Mouse (Mus musculus) hindbrain, embryonic 13.5 days (tissue): ENCODE data around the gene Stat5b. TPM values are rescaled to one million over a fixed set of nuclear protein-coding genes. Genes with fewer than 3 reads are reported as not detected.

Source experiments
- ATAC-seq: fragments of 200-750 bp; cut with Nextera tagmentation; 2 replicates; pipeline ENCODE4 v1.8.0; 2017; ENCODE audit warnings: moderate TSS enrichment; ENCODE audit not compliant: low FRiP score
- H3K27ac ChIP-seq: fragments of 300-500 bp; sonication (generic); 2 replicates; pipeline ENCODE4 v1.5.1; 2015; ENCODE audit warnings: inconsistent platforms, mild to moderate bottlenecking, moderate library complexity
- H3K27me3 ChIP-seq: fragments of 300-500 bp; sonication (generic); 2 replicates; pipeline ENCODE4 v1.6.1; 2015; ENCODE audit warnings: mild to moderate bottlenecking, inconsistent platforms
- H3K36me3 ChIP-seq: fragments of 300-500 bp; sonication (generic); 2 replicates; pipeline ENCODE4 v1.6.1; 2015; ENCODE audit warnings: mild to moderate bottlenecking, inconsistent platforms
- H3K4me1 ChIP-seq: fragments of 300-500 bp; sonication (generic); replicated peaks from 2 replicates; pipeline ENCODE4 v1.6.1; 2015; ENCODE audit warnings: inconsistent platforms
- H3K4me2 ChIP-seq: fragments of 300-500 bp; sonication (generic); 2 replicates; pipeline ENCODE4 v1.6.1; 2015; ENCODE audit warnings: inconsistent platforms, mild to moderate bottlenecking, moderate library complexity
- H3K4me3 ChIP-seq: fragments of 300-500 bp; sonication (generic); 2 replicates; pipeline ENCODE4 v1.5.1; 2015; ENCODE audit warnings: mild to moderate bottlenecking, inconsistent platforms
- H3K9ac ChIP-seq: fragments of 300-500 bp; sonication (generic); 2 replicates; pipeline ENCODE4 v1.6.1; 2015; ENCODE audit warnings: mild to moderate bottlenecking, inconsistent platforms
- H3K9me3 ChIP-seq: fragments of 300-500 bp; sonication (generic); 2 replicates; pipeline ENCODE4 v1.6.1; 2016; ENCODE audit warnings: inconsistent platforms
- WGBS: fragments of 180-500 bp; shearing (Covaris S2); methylation state at CpG from one replicate; pipeline ENCODE4 v1.1.7; 2015; 5-methylcytosine and 5-hydroxymethylcytosine counted together
- polyA plus RNA-seq: library from polyadenylated mRNA; unstranded; fragments of >200 nt; fragmentation: Nextera tagmentation; extraction: Ambion mirVana; gene quantifications from 2 replicates; pipeline ENCODE4 v1.2.1, GENCODE M21; 2015

Gene Stat5b
- polyA plus RNA-seq, 1 experiment from 2014 or later, result 14.1 TPM

DNA sequence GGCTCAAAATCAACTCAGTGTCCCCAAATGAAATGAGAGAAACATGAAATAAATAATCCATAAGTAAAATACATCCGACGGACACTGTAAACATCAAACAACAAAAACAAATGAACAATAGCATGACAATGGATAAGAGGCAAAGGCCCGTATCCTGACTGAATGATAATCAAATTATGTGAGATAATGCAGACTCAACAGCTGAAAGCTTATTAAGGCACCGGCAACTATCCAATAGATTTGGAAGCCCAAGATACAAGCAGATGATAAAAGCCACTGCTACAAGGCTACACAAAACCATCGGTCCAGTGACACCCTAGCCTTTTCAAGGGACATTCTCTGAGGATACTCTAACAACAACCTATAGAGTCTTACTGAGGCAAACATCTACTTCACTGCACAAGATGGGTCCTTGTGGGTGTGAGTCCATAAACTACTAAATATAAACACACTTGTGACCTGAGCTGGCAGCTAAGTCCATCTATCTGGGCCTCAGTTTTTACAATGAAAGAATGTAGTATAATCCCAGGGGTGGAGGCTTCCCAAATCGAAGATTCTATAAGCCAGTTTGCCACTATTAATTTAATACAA is 1.6 kb downstream of the Stat5b start:
- H3K4me2 ChIP-seq, result peak overlapping the region; percentile 84
- no peaks in the 10 kb centered on the region for H3K9me3 ChIP-seq
- H3K4me1 ChIP-seq, result peaks cover 27% of the 10 kb centered on the region
- H3K27me3 ChIP-seq, result peaks cover 12% of the 10 kb centered on the region
- H3K9ac ChIP-seq, result peak overlapping the region; percentile 85
- ATAC-seq, result no peak
- H3K27ac ChIP-seq, result no peak overlapping the region
- peak overlapping the region; percentile 70 for H3K4me3 ChIP-seq
- no peaks in the 10 kb centered on the region for H3K36me3 ChIP-seq
- 69% methylated on average over 6 of the region's 6 CpGs for WGBS

GRCm38 (mm10) chr11:100848080-100848479 is 2.4 kb downstream of the Stat5b start:
- Histone ChIP-seq H3K4me1 (peaks cover 27% of the 10 kb centered on the region), H3K27ac (no peak overlapping the region), H3K4me2 (peak overlapping the region; percentile 84; the same call in 1 of the 2 replicates), H3K27me3 (peaks cover 7% of the 10 kb centered on the region), H3K9me3 (no peaks in the 10 kb centered on the region), H3K9ac (no peak overlapping the region; the same call in 1 of the 2 replicates), H3K4me3 (no peak overlapping the region), H3K36me3 (no peaks in the 10 kb centered on the region)
- 79% methylated on average over 4 of the region's 4 CpGs for WGBS
- no peak for ATAC-seq

GRCm38 (mm10) chr11:100847572-100847971 is 3.0 kb downstream of the Stat5b start:
- no peaks in the 10 kb centered on the region for H3K36me3 ChIP-seq
- H3K4me3 ChIP-seq, result no peak overlapping the region
- H3K27me3 ChIP-seq, result peaks cover 2% of the 10 kb centered on the region
- no peak overlapping the region for H3K27ac ChIP-seq
- 0 out of 2 replicates have a peak overlapping the region, but pooled peaks have one; percentile 84 for H3K4me2 ChIP-seq
- H3K9me3 ChIP-seq, result no peaks in the 10 kb centered on the region
- peaks cover 27% of the 10 kb centered on the region for H3K4me1 ChIP-seq
- no peak overlapping the region for H3K9ac ChIP-seq
- ATAC-seq, result no peak
- 91% methylated on average over 4 of the region's 4 CpGs for WGBS

DNA sequence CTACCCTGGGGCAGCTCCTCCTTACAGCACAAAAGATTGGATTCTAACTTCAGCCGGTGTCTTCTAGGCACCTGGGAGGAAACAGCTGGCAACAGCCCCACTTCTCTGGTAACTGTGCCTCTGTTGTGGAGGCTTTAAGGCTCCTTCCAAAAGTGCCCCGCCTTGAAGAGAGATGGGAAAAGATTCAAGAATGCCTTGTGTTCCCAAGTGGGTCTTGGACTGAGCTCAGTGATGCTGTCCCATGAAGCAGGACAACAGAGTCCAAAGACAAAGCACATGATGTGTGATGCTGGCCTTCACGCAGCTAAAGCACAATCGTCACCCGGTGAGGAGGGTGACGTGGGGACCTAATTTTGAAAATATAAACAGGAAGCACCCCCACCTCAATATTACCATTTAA is 4.7 kb downstream of the Stat5b start:
- no peak overlapping the region for H3K27ac ChIP-seq
- H3K4me3 ChIP-seq, result no peak overlapping the region
- WGBS, result 91% methylated on average over 6 of the region's 6 CpGs
- H3K9me3 ChIP-seq, result no peaks in the 10 kb centered on the region
- H3K27me3 ChIP-seq, result no peaks in the 10 kb centered on the region
- H3K36me3 ChIP-seq, result no peaks in the 10 kb centered on the region
- H3K4me1 ChIP-seq, result peaks cover 23% of the 10 kb centered on the region
- no peak overlapping the region for H3K4me2 ChIP-seq
- no peak for ATAC-seq
- H3K9ac ChIP-seq, result no peak overlapping the region

DNA sequence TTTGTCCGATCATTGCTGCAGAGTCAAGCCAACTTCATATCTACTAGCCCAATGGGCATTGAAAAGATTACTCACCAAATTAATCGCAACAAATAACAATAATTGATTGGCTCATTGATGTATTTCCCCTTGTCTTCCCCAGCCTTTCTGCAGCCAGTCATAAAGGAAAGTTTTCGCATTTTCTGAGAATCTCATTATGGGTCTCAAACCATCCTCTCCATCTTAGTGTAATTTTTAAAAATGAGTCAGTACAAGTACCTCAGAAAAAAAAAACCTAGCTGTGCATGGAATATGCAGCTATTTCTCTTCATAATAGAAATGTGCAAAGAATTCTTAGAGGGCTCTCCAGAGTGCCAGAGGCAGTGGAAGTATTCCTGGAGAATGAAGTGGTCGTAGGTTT is 6.4 kb downstream of the Stat5b start:
- no peaks in the 10 kb centered on the region for H3K27me3 ChIP-seq
- H3K4me3 ChIP-seq, result no peak overlapping the region
- no peaks in the 10 kb centered on the region for H3K9me3 ChIP-seq
- 91% methylated on average over 4 of the region's 4 CpGs for WGBS
- H3K4me2 ChIP-seq, result no peak overlapping the region
- no peak for ATAC-seq
- H3K27ac ChIP-seq, result no peak overlapping the region
- no peak overlapping the region for H3K9ac ChIP-seq
- no peaks in the 10 kb centered on the region for H3K36me3 ChIP-seq
- H3K4me1 ChIP-seq, result peaks cover 16% of the 10 kb centered on the region

GRCm38 (mm10) chr11:100843070-100843669 is 7.4 kb downstream of the Stat5b start:
- Histone ChIP-seq H3K9me3 (no peaks in the 10 kb centered on the region), H3K4me3 (no peak overlapping the region), H3K27me3 (no peaks in the 10 kb centered on the region), H3K4me1 (peaks cover 8% of the 10 kb centered on the region; the same call in 1 of the 2 replicates), H3K27ac (no peak overlapping the region), H3K9ac (no peak overlapping the region), H3K4me2 (no peak overlapping the region), H3K36me3 (no peaks in the 10 kb centered on the region)
- ATAC-seq, result no peak
- 95% methylated on average over 8 of the region's 8 CpGs for WGBS

DNA sequence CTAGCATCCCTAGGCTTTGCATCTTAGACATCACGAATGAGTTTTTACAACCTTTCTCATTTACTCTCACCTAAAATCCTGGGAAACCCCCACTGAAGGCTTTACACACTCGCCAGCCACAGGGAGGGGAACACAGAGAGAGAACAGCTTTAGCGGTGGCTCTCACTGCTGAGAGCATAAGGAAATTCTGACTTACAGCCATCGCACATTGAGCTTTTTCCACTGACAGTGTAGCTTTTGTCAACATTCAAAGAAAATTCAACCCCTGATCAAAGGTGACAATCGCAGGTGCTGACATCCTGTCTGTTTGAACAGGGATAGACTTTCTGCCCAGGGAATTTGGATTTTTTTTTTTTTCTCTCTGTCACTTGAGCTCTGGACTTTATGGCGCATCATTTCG is 8.5 kb downstream of the Stat5b start:
- peaks cover 5% of the 10 kb centered on the region; the same call in 1 of the 2 replicates for H3K4me1 ChIP-seq
- no peak overlapping the region for H3K27ac ChIP-seq
- no peak for ATAC-seq
- H3K27me3 ChIP-seq, result no peaks in the 10 kb centered on the region
- H3K36me3 ChIP-seq, result no peaks in the 10 kb centered on the region
- no peak overlapping the region for H3K9ac ChIP-seq
- WGBS, result 84% methylated on average over 7 of the region's 7 CpGs
- no peak overlapping the region for H3K4me3 ChIP-seq
- H3K4me2 ChIP-seq, result no peak overlapping the region
- no peaks in the 10 kb centered on the region for H3K9me3 ChIP-seq

DNA sequence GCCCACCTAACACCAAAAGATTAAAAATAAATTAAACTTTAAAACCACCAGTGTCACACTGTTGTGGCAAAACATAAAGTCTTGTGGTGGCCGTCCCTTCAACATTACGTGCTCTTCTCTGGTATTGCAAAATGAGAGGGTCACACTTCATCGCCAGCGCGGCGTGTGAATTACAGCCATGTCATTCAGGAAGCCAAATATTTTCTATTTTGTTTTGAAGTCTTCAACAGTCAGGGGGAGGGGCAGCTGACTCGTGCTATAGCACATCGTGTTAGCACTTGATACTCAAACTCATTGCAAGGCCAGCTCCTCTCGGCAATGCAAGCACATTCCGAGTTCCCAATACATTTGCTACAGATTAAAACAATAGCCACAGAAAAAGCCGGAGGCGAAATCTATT is 9.7 kb downstream of the Stat5b start:
- Histone ChIP-seq H3K36me3 (no peaks in the 10 kb centered on the region), H3K4me1 (peaks cover 5% of the 10 kb centered on the region; the same call in 1 of the 2 replicates), H3K4me3 (no peak overlapping the region), H3K4me2 (no peak overlapping the region), H3K27me3 (no peaks in the 10 kb centered on the region), H3K9ac (no peak overlapping the region), H3K9me3 (no peaks in the 10 kb centered on the region), H3K27ac (no peak overlapping the region)
- 71% methylated on average over 12 of the region's 12 CpGs for WGBS
- no peak for ATAC-seq

GRCm38 (mm10) chr11:100839523-100839922 is 11.0 kb downstream of the Stat5b start:
- no peaks in the 10 kb centered on the region for H3K36me3 ChIP-seq
- no peak overlapping the region for H3K27ac ChIP-seq
- H3K9me3 ChIP-seq, result no peaks in the 10 kb centered on the region
- no peak for ATAC-seq
- H3K4me3 ChIP-seq, result no peak overlapping the region
- H3K4me1 ChIP-seq, result peaks cover 5% of the 10 kb centered on the region; the same call in 1 of the 2 replicates
- WGBS, result 79% methylated on average over 8 of the region's 8 CpGs
- H3K9ac ChIP-seq, result no peak overlapping the region
- H3K4me2 ChIP-seq, result no peak overlapping the region
- H3K27me3 ChIP-seq, result no peaks in the 10 kb centered on the region

DNA sequence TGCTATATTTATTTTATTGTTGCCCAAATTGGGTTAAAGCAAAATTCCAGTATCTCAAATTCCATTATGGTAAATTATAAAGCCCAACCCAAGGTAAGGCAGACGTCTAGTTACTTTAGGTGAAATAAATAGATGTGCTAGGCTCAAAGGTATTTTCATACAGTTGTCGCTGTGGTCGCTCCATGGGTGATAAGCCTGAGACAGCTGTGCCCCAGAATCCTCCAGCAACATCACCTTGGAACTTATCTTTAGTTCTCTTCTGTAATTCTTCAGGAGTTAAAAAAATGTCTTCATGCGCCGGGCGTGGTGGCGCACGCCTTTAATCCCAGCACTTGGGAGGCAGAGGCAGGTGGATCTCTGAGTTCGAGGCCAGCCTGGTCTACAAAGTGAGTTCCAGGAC is 11.6 kb downstream of the Stat5b start:
- Histone ChIP-seq H3K27ac (no peak overlapping the region), H3K9ac (no peak overlapping the region), H3K9me3 (no peaks in the 10 kb centered on the region), H3K36me3 (no peaks in the 10 kb centered on the region), H3K27me3 (no peaks in the 10 kb centered on the region), H3K4me2 (no peak overlapping the region), H3K4me1 (peaks cover 5% of the 10 kb centered on the region; the same call in 1 of the 2 replicates), H3K4me3 (no peak overlapping the region)
- ATAC-seq, result no peak
- WGBS, result 97% methylated on average over 9 of the region's 9 CpGs

- no peak overlapping the region for H3K27ac ChIP-seq
- H3K36me3 ChIP-seq, result no peaks in the 10 kb centered on the region
- no peaks in the 10 kb centered on the region for H3K27me3 ChIP-seq
- no peak overlapping the region for H3K9ac ChIP-seq
- peaks cover 5% of the 10 kb centered on the region; the same call in 1 of the 2 replicates for H3K4me1 ChIP-seq
- H3K9me3 ChIP-seq, result no peaks in the 10 kb centered on the region
- H3K4me2 ChIP-seq, result no peak overlapping the region
- ATAC-seq, result no peak
- 79% methylated on average over 9 of the region's 9 CpGs for WGBS
- no peak overlapping the region for H3K4me3 ChIP-seq
These were observed 13.4 kb downstream of the Stat5b start for GRCm38 (mm10) chr11:100836923-100837702.

GRCm38 (mm10) chr11:100833466-100833865 is 17.1 kb downstream of the Stat5b start:
- Histone ChIP-seq H3K4me3 (no peak overlapping the region), H3K9me3 (no peaks in the 10 kb centered on the region), H3K27ac (no peak overlapping the region), H3K4me2 (no peak overlapping the region), H3K4me1 (no peaks in the 10 kb centered on the region; the same call in 1 of the 2 replicates), H3K27me3 (no peaks in the 10 kb centered on the region), H3K36me3 (no peaks in the 10 kb centered on the region), H3K9ac (no peak overlapping the region)
- 71% methylated on average over 7 of the region's 7 CpGs for WGBS
- ATAC-seq, result no peak
